Mouse (Mus musculus): ENCODE data around the gene Gm26602.

DNA sequence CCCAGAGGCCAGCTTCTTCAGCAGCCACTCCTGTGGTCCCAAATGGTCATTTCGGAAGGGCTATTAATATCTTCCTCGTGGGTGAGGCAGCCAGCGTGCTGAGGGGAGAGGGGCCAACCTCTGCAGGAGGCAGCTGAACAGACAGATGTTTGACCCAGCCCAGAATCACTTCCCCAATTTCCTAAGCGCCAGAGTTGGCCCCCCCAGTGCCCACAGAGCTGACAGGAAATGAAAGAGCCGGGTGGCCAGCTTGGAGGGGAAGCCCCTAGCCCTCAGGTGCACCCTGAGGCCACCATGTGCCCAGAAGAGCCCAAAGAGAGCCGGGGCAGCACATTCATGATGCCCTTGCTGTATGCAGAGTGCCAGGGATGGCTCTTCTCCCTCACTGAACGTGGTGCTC is 30.1 kb downstream of the Gm26602 start:
- TF ChIP-seq CTCF (IDR thresholded peaks at IDR 0.05; ENCODE audit: borderline replicate concordance, insufficient read depth, low read depth, low read length) = no peak
- TF ChIP-seq POLR2A (IDR thresholded peaks at IDR 0.05; ENCODE audit: borderline replicate concordance, insufficient read depth, low read length) = no peak

Measured in cerebellum, adult 2 months (tissue).